Mouse (Mus musculus) neutrophil, adult 5-6 weeks (primary cell): ENCODE data around the gene Atxn2. TPM values are rescaled to one million over a fixed set of nuclear protein-coding genes. Genes with fewer than 3 reads are reported as not detected.

ENCODE experiments used
- ATAC-seq: fragments of 151-379, 151-347 bp; 2 replicates; pipeline ENCODE4 v1.8.0; 2017; ENCODE audit warnings: mild to moderate bottlenecking, moderate TSS enrichment; ENCODE audit not compliant: insufficient number of reproducible peaks, poor library complexity, low FRiP score, severe bottlenecking; ENCODE audit errors: extremely low read depth
- total RNA-seq: library from RNA; stranded (forward); fragments of 200-1000 nt; gene quantifications from 2 replicates; pipeline ENCODE4 v1.2.3, GENCODE M21; 2017

Atxn2 gene
- total RNA-seq, 1 experiment from 2014 or later: 62.5 TPM

DNA sequence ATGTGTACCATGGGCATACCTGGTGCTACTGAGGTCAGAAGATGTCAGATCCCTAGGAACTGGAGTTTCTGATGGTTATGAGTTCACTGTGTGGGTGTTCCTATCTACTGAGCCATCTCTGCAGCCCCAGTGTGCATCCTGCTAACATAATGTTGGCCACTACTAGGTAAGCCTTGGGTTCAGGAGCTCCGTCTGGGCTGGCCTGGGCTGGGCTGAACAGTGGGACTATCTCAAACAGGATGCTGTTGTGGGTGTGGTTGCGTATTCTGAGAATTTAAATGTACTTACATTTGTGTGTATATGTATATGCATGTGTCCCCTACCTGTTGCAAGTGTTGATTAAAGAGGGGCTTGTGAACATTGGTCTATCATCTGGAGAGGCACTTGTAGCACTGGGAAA, 38.5 kb downstream of the Atxn2 start:
- no peak for ATAC-seq

DNA sequence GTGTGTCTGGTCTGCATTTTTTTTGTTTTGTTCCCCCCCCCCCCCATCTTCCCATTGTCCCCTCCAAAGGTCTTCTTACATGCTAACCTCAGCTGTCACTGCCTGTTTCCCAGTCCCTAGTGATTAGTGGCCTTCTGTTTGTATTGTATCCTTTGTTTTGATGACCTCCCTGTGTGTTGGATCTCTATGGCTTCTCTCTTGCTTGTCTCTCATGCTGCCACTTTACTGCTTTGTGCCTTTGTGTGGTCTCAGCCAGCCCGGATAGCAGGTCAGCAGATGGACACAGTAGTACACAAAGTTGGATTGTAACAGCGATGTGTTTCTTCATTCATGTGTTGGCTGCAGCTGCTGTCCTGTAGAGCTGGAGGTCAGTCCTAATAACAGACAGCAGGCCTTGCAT, 46.8 kb downstream of the Atxn2 start:
- no peak for ATAC-seq

DNA sequence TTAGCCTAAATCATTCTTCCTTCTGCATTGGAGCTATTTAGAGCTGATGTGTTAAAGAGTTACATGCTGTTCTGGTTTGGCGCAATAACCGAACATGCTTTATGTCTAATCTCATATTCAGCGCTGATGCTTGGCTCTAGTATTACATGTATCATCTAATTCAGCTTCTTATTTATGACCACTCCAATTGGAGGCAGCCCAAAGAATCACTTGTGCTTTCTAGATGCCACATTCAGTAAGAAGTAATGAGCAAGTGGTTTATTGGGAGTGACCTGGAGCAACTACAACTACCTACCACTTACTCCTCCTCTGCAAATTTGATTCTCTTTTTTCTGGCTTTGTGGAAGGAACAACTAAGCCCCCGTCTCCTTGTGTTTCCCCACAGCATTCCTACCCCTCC, 47.2 kb downstream of the Atxn2 start:
- ATAC-seq: no peak

DNA sequence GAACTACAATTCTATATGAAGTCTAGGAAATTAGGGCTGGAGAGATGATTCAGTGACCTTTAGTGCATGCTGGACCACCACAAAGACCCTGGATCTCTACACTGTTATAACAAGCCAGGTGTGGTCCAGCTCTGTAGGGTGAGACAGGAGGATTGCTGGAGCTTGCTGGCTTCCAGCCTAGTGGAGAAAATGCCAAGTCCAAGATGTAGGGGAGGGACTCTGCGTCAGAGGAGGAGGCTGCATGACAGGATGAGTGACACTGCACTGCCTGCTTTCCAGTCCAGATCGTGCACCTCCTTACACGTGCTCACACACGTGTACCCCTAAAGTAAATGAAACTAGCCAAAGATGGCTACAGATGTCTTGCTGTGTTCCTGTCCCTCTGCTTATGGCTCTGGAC, 48.8 kb downstream of the Atxn2 start:
- no peak for ATAC-seq

DNA sequence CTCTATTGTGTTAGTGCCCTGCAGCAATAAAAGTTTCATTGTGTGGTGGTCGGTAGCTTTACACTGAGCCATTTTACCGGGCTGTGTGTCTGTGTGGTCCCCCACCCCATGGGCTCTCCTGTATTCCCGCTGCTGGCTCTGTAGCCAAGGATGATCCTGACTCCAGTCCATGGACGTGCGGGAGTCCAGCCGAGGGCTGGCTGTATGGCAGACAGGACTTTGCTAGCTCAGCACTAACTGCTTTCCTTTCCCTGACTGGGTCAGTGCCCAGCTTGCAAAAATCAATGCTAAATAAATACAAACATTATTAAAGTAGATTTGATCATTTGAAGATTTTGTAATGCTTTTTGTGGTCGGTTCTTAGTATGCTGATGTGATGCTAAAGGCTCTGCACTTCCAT, 50.3 kb downstream of the Atxn2 start:
- no peak for ATAC-seq

DNA sequence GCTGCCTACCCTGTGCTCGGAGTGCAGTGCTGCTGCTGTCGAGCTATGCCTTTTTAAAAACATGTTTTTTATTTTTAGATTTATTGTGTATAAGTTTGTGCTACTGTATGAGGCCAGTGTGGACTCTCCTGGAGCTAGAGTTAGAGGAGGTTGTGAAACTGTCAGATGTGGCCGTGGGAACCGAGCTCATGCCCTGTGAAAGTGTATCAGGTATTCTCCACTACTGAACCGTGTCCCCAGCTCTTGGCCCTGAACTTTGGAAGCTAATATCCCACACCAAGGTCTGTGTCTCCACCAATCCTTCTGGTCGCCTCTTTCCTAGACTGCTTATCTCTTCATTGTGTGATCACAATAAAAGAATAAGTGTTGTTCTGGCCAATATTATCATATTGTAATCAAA, 51.8 kb downstream of the Atxn2 start:
- no peak for ATAC-seq

DNA sequence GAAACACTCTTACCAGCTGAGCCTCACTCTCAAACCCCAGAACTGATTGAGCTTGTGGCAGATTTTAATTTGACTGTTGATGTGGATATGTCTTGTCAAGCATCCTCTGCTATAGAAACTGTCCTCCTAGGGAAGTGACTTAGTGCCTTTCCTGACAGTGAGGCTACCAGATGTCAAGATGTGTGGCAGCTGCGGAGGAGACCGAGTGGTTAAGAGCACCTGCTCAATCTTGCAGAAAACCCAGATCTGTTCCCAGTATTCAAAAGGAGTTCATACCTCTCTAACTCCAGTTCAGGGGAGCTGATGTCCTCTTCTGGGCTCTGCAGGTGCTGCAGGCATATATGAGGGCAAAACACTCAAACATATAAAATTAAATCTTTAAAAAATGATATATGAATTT, 53.9 kb downstream of the Atxn2 start:
- ATAC-seq: no peak

DNA sequence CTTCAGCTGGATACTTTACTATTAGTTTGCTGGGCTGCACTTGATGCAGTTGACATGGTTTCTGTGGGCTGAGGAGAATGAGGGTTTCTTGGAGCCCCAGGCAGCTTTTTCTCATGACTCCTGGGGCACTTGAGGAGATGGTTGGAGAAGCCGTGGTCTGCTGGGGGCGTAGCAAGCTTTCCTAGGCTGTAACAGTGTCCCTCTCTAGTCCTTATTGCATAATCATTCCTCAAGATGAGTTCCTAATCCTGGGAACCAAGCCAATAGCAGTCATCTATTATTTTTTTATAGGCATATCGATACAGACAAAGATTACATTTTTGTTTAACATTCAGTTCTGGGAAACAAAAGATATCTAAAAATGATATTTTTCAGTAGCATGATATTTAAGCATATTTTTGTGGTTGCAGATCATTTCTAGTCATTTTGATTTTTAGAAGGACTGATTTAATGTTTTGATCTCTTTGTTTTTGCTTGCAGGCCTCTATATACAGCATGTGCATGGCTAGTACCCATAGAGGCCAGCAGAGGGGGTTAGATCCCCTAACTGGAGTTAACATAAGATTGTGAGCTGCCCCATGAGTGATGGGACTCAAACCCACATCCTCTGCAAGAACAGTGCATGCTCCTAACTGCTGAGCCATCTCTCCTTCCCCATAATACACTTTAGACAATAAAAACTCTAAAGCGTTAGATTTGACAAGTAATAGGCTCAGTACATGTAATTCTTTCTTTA, 55.1 kb downstream of the Atxn2 start:
- ATAC-seq: no peak

DNA sequence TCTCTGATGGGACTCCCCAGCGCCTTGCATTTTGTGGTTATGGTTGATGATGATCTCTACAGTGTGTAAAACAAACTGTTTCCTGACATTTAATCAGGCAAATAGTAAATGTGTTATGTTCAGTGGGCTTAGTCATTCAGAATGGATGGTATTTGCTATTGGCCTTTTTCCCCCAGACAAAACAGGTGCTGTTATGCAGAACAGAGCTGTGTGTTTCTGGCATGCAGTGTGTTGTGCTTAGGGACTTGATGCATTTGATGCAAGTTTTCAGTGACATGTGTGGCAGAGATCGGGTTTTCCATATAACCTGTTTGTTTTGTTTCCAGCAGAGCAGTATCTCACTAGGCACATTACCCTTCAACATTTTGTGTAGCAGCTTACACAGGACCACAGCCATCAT, 56.4 kb downstream of the Atxn2 start:
- ATAC-seq: no peak

DNA sequence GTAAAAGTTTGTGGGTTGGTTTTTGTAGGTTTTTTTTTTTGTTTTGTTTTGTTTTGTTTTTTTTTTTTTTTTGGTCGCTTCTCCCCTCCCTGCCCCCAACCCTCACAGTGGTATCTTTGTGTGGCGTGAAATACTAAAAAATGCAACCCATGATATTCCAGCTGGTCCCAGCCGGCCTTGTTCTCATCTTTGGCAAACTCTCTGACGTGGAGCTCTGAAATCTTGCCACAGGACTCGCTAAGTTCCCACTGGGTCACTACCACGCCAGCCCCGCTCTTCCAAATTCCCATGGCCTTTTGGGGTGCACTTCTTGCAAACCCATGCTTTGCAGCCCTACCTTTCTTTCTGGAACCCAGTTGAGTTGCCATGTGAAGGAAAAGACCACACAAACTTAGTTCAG, 58.7 kb downstream of the Atxn2 start:
- ATAC-seq: no peak

DNA sequence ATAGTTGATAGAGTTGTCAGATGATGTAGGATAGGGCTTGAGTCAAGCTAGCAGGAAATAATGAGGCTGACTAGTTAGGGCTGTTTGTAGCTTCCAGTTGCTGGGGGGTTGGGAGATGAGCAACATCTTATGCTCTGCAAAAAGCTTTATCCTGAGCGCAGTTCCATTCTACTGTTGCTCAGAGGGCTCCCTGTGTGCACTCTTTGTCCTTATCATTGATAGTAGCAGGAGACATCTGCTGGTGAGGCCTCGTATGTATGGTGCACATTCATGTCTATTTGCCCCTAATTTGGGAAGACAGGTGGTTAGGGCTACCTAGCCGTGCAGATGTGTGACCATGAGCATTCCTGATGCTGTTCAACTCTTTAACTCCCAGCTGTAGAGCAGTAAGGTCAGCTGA, 60.5 kb downstream of the Atxn2 start:
- no peak for ATAC-seq

DNA sequence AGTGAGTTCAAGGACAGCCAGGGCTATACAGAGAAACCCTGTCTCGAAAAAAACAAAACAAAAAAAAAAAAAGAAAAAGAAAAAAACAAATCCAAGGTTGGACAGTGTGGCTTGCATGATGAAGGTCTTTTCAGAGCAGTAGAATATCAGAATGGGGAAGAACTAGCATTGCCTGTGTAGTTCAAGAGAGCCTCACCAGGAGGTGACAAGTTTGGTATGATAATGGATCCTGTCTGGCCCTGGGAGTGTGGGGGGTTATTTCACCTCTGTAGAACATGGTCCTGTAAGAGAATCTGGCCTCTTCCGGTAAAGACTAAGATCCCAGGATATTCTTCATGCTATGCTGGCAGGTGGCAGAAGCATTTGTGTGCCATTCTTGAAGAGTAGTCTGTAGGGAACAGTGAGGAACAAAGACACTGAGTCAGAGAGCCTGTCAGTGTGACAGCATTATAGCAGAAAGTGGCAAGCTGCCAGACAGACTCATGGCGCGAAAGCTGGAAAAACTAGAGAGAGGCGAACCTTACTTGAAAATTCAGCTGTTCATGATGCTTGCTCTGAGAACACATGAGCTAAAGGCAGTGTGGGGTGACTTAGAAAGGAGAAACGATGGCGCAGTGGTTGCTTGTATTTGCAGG, 67.5 kb downstream of the Atxn2 start:
- no peak for ATAC-seq

DNA sequence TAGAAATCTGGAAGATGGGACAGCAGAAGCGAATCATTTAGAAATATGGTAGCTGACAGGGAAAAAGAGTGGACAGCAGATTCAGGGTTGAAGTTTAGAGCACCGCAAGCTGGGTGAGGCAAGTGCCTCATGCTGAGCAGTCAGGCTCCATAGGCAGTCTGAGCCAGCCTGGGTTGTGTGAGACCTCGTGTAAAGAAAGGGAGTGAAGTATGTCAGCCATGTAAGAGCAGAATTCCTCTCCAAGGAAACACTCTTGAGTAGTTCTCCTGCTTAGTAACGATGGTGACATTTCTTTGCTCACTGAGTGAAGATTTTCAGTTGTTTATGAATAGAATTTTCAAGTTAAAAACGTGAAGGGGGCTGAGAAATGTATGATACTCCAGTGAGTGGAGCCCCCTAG, 69.0 kb downstream of the Atxn2 start:
- no peak for ATAC-seq

DNA sequence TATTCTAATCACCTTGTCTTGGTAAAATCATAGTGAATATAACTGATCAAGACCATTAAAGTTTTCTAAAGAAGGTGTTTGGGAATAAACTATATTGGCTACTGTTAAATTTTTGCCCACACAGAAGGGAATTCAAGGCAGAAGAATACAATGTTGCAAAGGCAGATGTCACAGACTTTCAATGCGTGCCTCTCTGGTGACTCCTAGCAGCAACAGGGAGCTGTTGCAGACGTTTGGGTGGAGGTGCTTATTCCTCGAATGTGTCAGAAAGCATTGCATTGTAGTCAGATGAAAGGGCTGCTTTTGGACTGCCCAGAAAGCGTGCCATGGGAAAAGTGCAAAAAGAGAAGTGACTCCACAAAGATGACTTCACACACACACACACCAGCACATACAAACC, 71.3 kb downstream of the Atxn2 start:
- ATAC-seq: no peak

DNA sequence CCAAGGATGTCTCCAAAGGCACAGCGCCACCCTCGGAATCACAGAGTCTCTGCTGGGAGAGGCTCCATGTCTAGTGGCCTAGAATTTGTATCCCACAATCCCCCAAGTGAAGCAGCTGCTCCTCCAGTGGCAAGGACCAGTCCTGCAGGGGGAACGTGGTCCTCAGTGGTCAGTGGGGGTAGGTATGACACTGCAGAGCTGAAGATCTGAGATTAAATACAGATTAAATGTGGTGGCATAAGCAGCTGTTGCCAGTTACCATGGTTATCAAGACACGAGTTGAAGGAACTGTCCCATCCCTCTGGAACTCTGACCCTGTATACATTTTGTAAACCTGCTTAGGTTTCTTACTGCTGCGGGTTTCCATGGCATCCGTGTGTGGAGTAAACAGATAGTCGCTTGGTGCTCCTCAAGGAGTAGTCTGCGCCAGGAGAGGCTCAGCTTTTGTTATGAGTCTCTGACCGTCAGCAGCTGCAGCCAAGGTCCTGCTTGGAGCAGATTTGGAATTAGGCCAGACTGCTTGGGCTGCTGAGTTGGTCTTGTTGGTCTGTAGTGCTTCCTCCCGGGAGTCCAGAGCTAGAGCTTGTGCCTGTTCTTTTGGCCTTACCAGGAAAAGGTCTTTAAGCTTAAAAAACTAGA, 72.8 kb downstream of the Atxn2 start:
- no peak for ATAC-seq

DNA sequence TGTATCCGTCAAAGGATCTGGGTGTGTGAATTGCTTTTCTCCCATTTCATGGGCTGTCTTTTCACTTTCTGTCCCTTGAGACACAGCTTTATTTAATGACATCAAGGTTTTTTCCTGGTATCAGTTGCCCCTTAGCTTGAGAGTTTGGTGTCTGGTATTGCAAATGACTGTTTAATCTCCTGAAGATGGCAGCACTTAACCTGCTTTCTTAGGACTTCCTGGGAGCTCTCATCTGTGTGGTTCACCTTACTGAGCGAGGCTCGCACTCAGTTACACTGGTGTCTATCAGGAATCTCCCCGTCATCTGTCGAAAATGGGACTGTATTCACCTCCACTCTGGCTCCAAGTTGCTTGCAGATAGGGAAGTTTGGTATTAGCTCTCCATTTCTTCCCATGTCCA, 79.9 kb downstream of the Atxn2 start:
- no peak for ATAC-seq

DNA sequence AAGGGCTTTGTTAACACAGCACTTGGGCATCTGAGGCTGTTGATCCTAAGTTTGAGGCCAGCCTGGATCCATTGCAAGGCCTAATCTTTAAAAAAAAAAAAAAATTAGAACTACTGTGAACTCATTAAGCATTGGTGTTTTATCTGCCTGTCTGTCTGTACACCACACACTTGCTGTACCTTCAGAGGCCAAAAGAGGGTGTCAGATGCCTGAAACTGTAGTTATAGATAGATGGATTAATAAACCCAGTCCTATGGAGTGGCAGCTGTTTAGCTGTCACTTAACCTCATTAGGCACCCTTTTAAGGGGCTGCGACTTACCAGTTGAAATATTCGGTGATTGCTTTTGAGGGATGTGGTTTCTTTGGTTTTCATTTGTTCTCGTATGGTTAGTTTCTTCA, 84.7 kb downstream of the Atxn2 start:
- ATAC-seq: peak; percentile 39; the same call in 1 of the 2 replicates

DNA sequence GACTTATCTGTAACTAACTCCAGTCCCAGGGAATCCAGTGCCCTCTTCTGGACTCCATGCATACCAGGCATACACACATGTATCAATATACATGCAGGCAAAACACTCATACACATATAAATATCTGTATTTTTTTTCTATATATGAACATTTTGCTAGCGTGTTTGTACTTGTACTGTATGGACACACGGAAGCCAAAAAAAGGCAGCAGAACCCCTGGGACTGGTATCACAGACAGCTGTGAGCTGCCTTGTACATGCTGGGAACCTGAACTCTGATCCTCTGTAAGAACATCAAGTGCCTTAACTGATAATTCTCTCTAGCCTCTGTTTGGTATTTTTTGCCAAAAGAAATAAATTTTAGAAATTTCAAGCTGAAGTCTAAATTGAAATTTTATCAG, 87.3 kb downstream of the Atxn2 start:
- ATAC-seq: no peak

DNA sequence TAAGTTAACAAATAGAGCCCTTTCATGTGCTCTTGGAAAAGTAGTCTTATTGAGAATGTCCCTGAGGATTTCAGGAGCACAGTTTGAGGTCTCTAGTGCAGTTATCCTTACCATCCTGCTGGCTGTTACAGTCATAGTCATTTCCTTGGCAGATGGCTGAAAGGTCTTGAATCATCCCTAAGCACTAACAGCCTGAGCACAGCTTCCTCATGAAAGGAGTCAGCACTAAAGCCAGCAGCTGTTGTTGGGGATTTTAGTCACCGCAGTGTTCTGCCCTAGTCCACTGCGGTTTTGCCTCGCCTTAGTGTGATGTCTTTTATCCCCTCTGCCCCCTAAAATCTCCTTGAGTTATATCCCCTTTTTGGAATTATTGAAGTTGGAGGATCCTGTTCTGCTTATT, 96.0 kb downstream of the Atxn2 start:
- ATAC-seq: no peak

DNA sequence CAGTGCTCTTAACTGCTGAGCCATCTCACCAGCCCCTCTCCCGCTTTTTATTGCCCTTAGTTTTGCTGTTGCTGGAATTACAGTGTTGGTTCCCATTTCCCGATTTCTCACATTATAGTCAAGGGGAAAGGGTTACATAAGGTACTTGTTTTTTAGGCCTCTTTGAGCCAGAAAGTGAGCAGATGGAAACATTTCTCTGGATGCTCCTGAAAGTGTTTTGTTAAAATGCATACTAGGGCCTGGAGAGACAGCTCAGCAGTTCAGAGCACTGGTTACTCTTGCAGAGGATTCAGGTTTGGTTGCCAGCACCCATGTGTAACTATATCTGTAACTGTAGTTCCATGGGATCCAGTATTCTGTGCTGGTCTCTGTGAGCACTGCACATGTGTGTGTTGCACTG, 97.1 kb downstream of the Atxn2 start:
- ATAC-seq: no peak
